Comparison of ENCODE assay signal across 8 mouse cellular contexts in genomic region chr19:8897865-8898495, GRCm38 (mm10). TPM values are rescaled to one million over a fixed set of nuclear protein-coding genes. Genes with fewer than 3 reads are reported as not detected.
A peak's percentile ranks its signal among the peaks of the same experiment; 100 is the strongest.
DNase-seq lines count a peak whose midpoint lies in the region; ATAC-seq lines count a peak whose summit lies in the region.

TSS of gene Ganab (plus strand) at chr19:8898071.

- peak; percentile 98 for DNase-seq in CD4-positive helper T cell, adult 2 months (ENCODE audit: low read depth, low spot score)
- DNase-seq in brain, embryonic 18.5 days (ENCODE audit: low read depth, low spot score): peak; percentile 90
- peak; percentile 98 for DNase-seq in kidney, postnatal 10 days
- peak; percentile 89 to 92 for DNase-seq in natural killer cell, adult 2 months (ENCODE audit: low spot score in 2 of 2)

- peak within 1 kb of the TSS; percentile 83 for H3K4me2 ChIP-seq in heart, embryonic 13.5 days
- peak within 1 kb of the TSS; percentile 82 for H3K4me2 ChIP-seq in liver, embryonic 12.5 days
- H3K4me2 ChIP-seq in stomach, embryonic 15.5 days: peak within 1 kb of the TSS; percentile 69

- peak within 1 kb of the TSS; percentile 96 for H3K9ac ChIP-seq in heart, embryonic 13.5 days
- H3K9ac ChIP-seq in liver, embryonic 12.5 days: peak within 1 kb of the TSS; percentile 96
- peak within 1 kb of the TSS; percentile 84 for H3K9ac ChIP-seq in stomach, embryonic 15.5 days

- H3K27me3 ChIP-seq in heart, embryonic 13.5 days (replicated peaks): no peaks in the 10 kb centered on the region
- H3K27me3 ChIP-seq in liver, embryonic 12.5 days (replicated peaks): no peaks in the 10 kb centered on the region
- no peaks in the 10 kb centered on the region for H3K27me3 ChIP-seq in stomach, embryonic 15.5 days (replicated peaks)

- no peaks in the 10 kb centered on the region for H3K9me3 ChIP-seq in heart, embryonic 13.5 days
- H3K9me3 ChIP-seq in liver, embryonic 12.5 days (replicated peaks): no peaks in the 10 kb centered on the region
- no peaks in the 10 kb centered on the region for H3K9me3 ChIP-seq in stomach, embryonic 15.5 days

- peaks cover 41% of the 10 kb centered on the region for H3K36me3 ChIP-seq in heart, embryonic 13.5 days
- peaks cover 55% of the 10 kb centered on the region for H3K36me3 ChIP-seq in liver, embryonic 12.5 days
- peaks cover 21% of the 10 kb centered on the region for H3K36me3 ChIP-seq in stomach, embryonic 15.5 days

- WGBS in heart, embryonic 13.5 days: under 1% methylated on average over 53 of the region's 53 CpGs
- WGBS in liver, embryonic 12.5 days (ENCODE audit: insufficient replicate concordance): under 1% methylated on average over 53 of the region's 53 CpGs
- under 1% methylated on average over 53 of the region's 53 CpGs for WGBS in stomach, embryonic 15.5 days

- ATAC-seq in erythroid progenitor cell, adult 5-6 weeks (replicated peaks; ENCODE audit: low FRiP score, poor library complexity, severe bottlenecking): peak; percentile 97
- ATAC-seq in heart, embryonic 13.5 days (ENCODE audit: extremely low read depth, insufficient number of reproducible peaks, low FRiP score, low TSS enrichment): peak; percentile 93
- ATAC-seq in liver, embryonic 12.5 days: peak; percentile 98
- ATAC-seq in stomach, embryonic 15.5 days (ENCODE audit: insufficient read depth, low FRiP score, low read depth): peak; percentile 99

- H3K4me3 ChIP-seq in heart, embryonic 13.5 days: peak within 1 kb of the TSS; percentile 97
- H3K4me3 ChIP-seq in liver, embryonic 12.5 days: peak within 1 kb of the TSS; percentile 90
- peak within 1 kb of the TSS; percentile 66 for H3K4me3 ChIP-seq in stomach, embryonic 15.5 days (replicated peaks)

- peaks cover 35% of the 10 kb centered on the region for H3K4me1 ChIP-seq in heart, embryonic 13.5 days
- peaks cover 67% of the 10 kb centered on the region for H3K4me1 ChIP-seq in liver, embryonic 12.5 days
- H3K4me1 ChIP-seq in stomach, embryonic 15.5 days: peaks cover 33% of the 10 kb centered on the region

- peak within 1 kb of the TSS; percentile 89 for H3K27ac ChIP-seq in heart, embryonic 13.5 days (replicated peaks)
- H3K27ac ChIP-seq in liver, embryonic 12.5 days: peak within 1 kb of the TSS; percentile 90
- peak within 1 kb of the TSS; percentile 92 for H3K27ac ChIP-seq in stomach, embryonic 15.5 days

RNA-seq across cellular contexts. Expression of gene Ganab, which starts in this region (rescaled TPM):
- 71.0 and 83.0 TPM in 2 replicates for total RNA-seq in erythroid progenitor cell, adult 5-6 weeks (2015; ENCODE audit: low replicate concordance)
- 31.9 and 43.0 TPM in 2 replicates for total RNA-seq in erythroid progenitor cell, adult 5-6 weeks (2017; ENCODE audit: low replicate concordance)
- 63.5 and 63.8 TPM in 2 replicates for polyA plus RNA-seq in heart, embryonic 13.5 days (2015; fragmentation: Nextera tagmentation; extraction: Ambion mirVana)
- 61.9 TPM in 2 replicates for polyA plus RNA-seq in liver, embryonic 12.5 days (2016; fragmentation: Nextera tagmentation; extraction: Ambion mirVana)
- 89.3 and 103 TPM in 2 replicates for polyA plus RNA-seq in stomach, embryonic 15.5 days (2015; fragmentation: Nextera tagmentation; extraction: Ambion mirVana)

Comparison
In these comparisons a context has a peak if more than half of its experiments do, and no peak if none do; other contexts are left out.
1. Peak in every context shown above with its lines: DNase-seq, ATAC-seq, H3K4me3 ChIP-seq and H3K27ac ChIP-seq.